Comparison of ENCODE assay signal across 15 mouse cellular contexts in the genomic region with DNA sequence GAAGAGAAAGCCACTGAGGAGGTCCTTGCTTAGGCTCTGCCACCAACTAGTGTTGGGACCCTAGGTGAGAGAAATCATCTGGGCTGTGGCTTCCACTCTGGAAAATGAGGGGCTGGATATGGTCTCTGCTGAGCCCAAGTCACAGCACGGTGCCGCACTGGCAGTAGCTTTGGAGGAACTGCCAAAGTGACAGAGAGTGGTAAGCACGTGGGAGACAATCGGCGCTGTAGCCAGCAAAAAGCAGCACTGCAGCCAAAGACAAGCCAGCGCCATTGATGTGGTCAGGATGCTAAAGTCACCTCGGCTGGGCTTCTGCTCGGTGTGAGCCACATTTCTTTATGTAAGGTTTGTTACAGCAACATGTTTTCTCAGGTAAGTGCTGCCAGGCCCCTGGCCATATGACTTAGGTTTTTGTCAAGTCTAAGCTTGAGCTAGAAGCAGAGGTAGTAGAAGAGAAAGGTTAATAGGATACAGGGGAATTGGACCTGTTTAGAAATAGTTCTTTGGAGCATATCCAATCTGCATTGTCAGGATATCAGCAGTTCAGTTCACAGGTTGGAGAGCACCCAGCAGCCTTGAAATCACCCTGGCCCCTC. TPM values are rescaled to one million over a fixed set of nuclear protein-coding genes. Genes with fewer than 3 reads are reported as not detected.
DNase-seq lines count a peak whose midpoint lies in the region; ATAC-seq and TF ChIP-seq lines count a peak whose summit lies in the region.
"Had no signal": no experiment of that assay in that cellular context is flagged by ENCODE, and none has a peak within 500 bp of the region (broad histone marks: within the 10 kb centered on the region; RNA-seq: fewer than 3 reads in every experiment).

No protein-coding gene starts in this region.

- H3K79me2 ChIP-seq in heart, adult 2 months (replicated peaks; ENCODE audit: control insufficient read depth, insufficient read depth, low read length), result no peaks in the 10 kb centered on the region

- no peak for TF ChIP-seq EP300 in heart, adult 2 months (IDR thresholded peaks at IDR 0.05; ENCODE audit: insufficient read depth, low read depth, low read length)

- no peaks in the 10 kb centered on the region for H3K9me3 ChIP-seq in heart, embryonic 12.5 days (replicated peaks)
- H3K9me3 ChIP-seq: limb, embryonic 13.5 days had no signal

- no peak for TF ChIP-seq POLR2A in heart, adult 2 months (IDR thresholded peaks at IDR 0.05; ENCODE audit: insufficient read depth, low read depth, low read length)

- peak; percentile 22 to 55 for DNase-seq in heart, adult 2 months
- DNase-seq in thymus, postnatal 25 days, result peak; percentile 3
- no peak for DNase-seq in thymus, adult 18-20 months
- DNase-seq in heart, adult 9 months (ENCODE audit: low spot score in 2 of 2), result peak; percentile 18 to 26
- peak; percentile 24 for DNase-seq in right cerebral cortex, postnatal 4 days
- DNase-seq in kidney, adult 9 months, result no peak
- DNase-seq: gastrocnemius, postnatal 36 days; kidney, adult 18-20 months; thymus, adult 2 months had no signal

- H3K36me3 ChIP-seq in heart, adult 2 months (ENCODE audit: control insufficient read depth, insufficient read depth, low read length), result no peaks in the 10 kb centered on the region
- H3K36me3 ChIP-seq in heart, embryonic 12.5 days, result no peaks in the 10 kb centered on the region
- H3K36me3 ChIP-seq: limb, embryonic 13.5 days had no signal

- H3K9ac ChIP-seq in heart, adult 2 months (ENCODE audit: low read depth, low read length), result no peak overlapping the region
- H3K9ac ChIP-seq in heart, embryonic 12.5 days, result no peak overlapping the region
- H3K9ac ChIP-seq: limb, embryonic 13.5 days had no signal

- TF ChIP-seq CTCF in heart, adult 2 months (IDR thresholded peaks at IDR 0.05), result no peak

- no peak overlapping the region for H3K4me2 ChIP-seq in heart, embryonic 12.5 days
- H3K4me2 ChIP-seq: limb, embryonic 13.5 days had no signal

- no peaks in the 10 kb centered on the region for H3K27me3 ChIP-seq in heart, adult 2 months (ENCODE audit: control insufficient read depth, insufficient read depth, low read length)
- 0 out of 2 replicates have a peak, but pooled peaks cover 3% of the 10 kb centered on the region for H3K27me3 ChIP-seq in heart, embryonic 12.5 days (replicated peaks)
- H3K27me3 ChIP-seq: CH12.LX; limb, embryonic 13.5 days had no signal

- ATAC-seq in heart, embryonic 12.5 days (ENCODE audit: insufficient number of reproducible peaks, low FRiP score), result no peak
- ATAC-seq in activated CD4-positive, CD25-positive, alpha-beta regulatory T cell, adult 4 months, result no peak

- no peak overlapping the region for H3K4me3 ChIP-seq in heart, adult 2 months
- no peak overlapping the region for H3K4me3 ChIP-seq in heart, embryonic 12.5 days
- H3K4me3 ChIP-seq: erythroblast, embryonic 14.5 days; limb, embryonic 13.5 days had no signal

- no peak overlapping the region for H3K27ac ChIP-seq in heart, adult 2 months
- H3K27ac ChIP-seq in heart, embryonic 12.5 days (ENCODE audit: poor library complexity, severe bottlenecking), result no peak overlapping the region
- H3K27ac ChIP-seq: limb, embryonic 13.5 days; macrophage had no signal

- intact Hi-C loops in heart, adult 2 months (cut with DNase I), result no loop called here

- 45% methylated on average over 8 of the region's 8 CpGs for WGBS in heart, adult 2 months
- 78% methylated on average over 8 of the region's 8 CpGs for WGBS in heart, embryonic 12.5 days

- no peaks in the 10 kb centered on the region for H3K4me1 ChIP-seq in heart, adult 2 months (ENCODE audit: control insufficient read depth, insufficient read depth, low read length)
- H3K4me1 ChIP-seq in heart, embryonic 12.5 days (replicated peaks), result 0 out of 2 replicates have a peak, but pooled peaks cover 8% of the 10 kb centered on the region

RNA-seq across cellular contexts. Expression of gene Slc1a4, which starts 40.2 kb away (rescaled TPM):
- 1 to 10 TPM; 1.3 to 1.4 TPM for total RNA-seq in heart, adult 2 months (2021)
- 1.4 and 2.0 TPM in 2 replicates for polyA plus RNA-seq in heart, adult 2 months (2012; rRNA removed)
- 12.1 and 12.4 TPM in 2 replicates for polyA plus RNA-seq in heart, embryonic 12.5 days (2016; fragmentation: Nextera tagmentation; extraction: Ambion mirVana)
- under 1 TPM in 1 of 2 experiments, not detected in 1; 0.46 TPM for polyA plus RNA-seq in activated CD4-positive, CD25-positive, alpha-beta regulatory T cell, adult 4 months (2017; shearing (Covaris generic))

Comparison
In these comparisons a context has a peak if more than half of its experiments do, and no peak if none do; other contexts are left out.
1. DNase-seq: peak in heart, adult 2 months (2 of 2), thymus, postnatal 25 days (single experiment), heart, adult 9 months (2 of 2) and right cerebral cortex, postnatal 4 days (single experiment); none in thymus, adult 18-20 months (0 of 2) and kidney, adult 9 months (single experiment).